Mouse (Mus musculus): Measurements from ENCODE around the gene Hnrnpa3.
"Not testable (repeated sequence)": the region's sequence is repeated elsewhere in the genome, so short reads cannot be mapped to it uniquely, and the experiment has no call there.

The Hnrnpa3 gene

DNA sequence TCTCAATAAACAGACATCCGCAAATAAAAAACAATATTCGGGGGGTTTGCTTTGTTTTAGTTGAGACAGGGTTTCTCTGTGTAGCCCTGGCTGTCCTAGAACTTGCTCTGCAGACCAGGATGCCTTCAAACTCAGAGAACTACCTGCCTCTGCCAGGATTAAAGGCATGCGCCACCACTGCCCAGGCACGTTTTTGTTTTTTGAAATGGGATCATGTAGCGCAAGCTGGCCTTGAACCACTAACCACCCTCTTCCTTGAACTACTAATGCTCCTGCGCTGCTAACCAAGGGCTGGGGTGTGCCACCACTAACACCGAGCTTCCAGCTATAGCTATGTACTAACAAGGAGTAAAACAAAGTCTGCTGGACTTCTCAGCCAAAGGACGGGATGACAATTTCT, 20.9 kb downstream of the Hnrnpa3 start:
- DNase-seq (ENCODE audit: low read depth, low spot score) = no peak

- no peak for DNase-seq (ENCODE audit: low read depth, low spot score)
These were observed 22.4 kb downstream of the Hnrnpa3 start for GRCm38 (mm10) chr2:75681439-75681838.

GRCm38 (mm10) chr2:75682978-75683709, 24.1 kb downstream of the Hnrnpa3 start:
- no peak for DNase-seq (ENCODE audit: low read depth, low spot score)

DNA sequence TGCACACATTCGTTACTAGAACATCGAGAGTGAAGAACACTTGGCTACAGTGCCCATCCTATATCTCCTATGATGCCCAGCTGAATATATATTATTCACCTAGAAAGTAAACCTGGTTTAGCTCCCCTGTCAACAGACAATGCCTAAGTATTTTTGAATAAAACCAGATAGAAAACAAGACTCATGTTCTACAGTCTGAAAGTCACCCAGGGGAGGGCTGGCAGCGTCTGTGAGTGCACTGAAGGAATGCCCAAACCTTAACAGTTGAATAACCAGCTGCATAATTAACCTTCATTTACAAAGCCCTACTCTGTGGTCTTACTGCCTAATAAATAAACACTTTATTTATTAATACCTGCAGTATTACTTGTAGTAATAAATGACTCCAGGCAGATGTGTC, 25.5 kb downstream of the Hnrnpa3 start:
- no peak for DNase-seq (ENCODE audit: low read depth, low spot score)

- DNase-seq (ENCODE audit: low read depth, low spot score) = no peak
These were observed 26.4 kb downstream of the Hnrnpa3 start for GRCm38 (mm10) chr2:75685458-75685861.

GRCm38 (mm10) chr2:75687040-75687749, 28.1 kb downstream of the Hnrnpa3 start:
- no peak for DNase-seq (ENCODE audit: low read depth, low spot score)

GRCm38 (mm10) chr2:75688901-75689300, 29.8 kb downstream of the Hnrnpa3 start:
- no peak for DNase-seq (ENCODE audit: low read depth, low spot score)

DNA sequence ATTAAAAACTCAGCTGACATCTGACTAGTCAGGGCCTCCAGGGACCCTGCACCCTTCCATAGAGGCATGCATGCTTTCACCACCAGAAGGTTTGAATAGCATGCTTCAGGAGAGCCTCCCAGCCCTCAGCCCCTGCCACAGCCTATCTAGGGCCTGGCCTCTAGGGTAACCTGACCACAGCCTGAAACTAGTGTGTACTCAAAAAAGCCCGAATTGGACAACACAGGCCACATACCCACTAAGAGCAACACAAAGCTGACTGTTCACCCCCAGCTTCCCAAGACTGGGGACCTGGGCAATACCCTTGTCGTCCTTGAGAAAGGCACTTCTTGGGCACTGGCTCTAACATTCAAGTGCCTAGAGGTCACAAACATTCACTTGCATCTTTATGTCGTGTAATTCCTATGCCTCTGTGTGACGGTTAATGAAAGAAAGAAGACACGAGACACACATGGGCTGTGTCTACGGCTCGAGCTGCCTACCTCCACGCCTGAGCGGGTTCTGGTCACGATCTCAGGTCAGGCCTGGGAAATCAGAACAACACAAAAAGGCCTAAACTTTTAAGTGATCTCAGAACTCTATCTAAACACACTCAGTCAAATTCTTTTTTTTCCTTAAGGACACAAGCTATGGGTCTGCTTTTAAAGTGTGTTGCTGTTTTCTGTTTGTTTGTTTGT, 30.6 kb downstream of the Hnrnpa3 start:
- DNase-seq (ENCODE audit: low read depth, low spot score) = no peak

GRCm38 (mm10) chr2:75690656-75691055, 31.6 kb downstream of the Hnrnpa3 start:
- DNase-seq (ENCODE audit: low read depth, low spot score) = no peak

- DNase-seq (ENCODE audit: low read depth, low spot score) = no peak
These were observed 32.3 kb downstream of the Hnrnpa3 start for GRCm38 (mm10) chr2:75691316-75691715.

DNA sequence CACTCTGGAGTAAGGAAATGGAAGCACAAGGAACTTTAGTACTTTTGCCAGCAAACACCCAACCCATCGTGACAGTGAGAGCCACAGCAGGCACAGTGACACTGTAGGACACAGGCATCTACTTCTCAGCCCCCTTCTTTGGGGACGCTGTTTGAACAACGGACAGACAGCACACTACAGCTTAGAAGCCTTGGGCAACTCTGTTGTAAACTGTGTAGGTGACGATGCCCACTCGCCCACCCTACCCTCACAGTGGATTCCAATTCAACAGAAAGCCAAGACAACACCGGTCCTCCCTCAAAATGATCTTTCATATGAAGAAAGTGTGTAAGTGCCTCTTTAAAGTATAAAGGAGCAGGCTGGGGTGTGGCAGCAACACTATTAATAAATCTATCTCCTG, 33.3 kb downstream of the Hnrnpa3 start:
- DNase-seq (ENCODE audit: low read depth, low spot score) = no peak

DNA sequence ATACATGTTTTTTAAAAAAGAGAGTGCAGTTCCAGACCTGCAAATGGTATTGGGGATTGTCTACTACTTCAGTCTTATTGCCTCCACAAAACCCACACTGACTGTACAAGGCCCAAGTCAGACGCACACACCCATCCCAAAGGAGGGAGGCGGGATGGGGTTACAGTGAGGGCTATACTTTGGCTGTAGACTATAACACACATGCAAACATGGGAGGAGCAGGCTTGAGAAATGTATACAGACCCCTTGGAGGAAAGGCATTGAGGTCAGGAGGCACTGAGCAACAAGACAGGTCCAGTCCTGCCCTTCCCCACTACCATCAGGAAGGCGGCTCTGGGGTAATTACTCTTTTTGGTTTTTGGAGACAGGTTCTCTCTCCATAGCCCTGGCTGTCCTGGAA, 35.9 kb downstream of the Hnrnpa3 start:
- DNase-seq (ENCODE audit: low read depth, low spot score) = not testable (repeated sequence)

- no peak for DNase-seq (ENCODE audit: low read depth, low spot score)
These were observed 36.8 kb downstream of the Hnrnpa3 start for GRCm38 (mm10) chr2:75695676-75696350.

- no peak for DNase-seq (ENCODE audit: low read depth, low spot score)
These were observed 37.3 kb downstream of the Hnrnpa3 start for GRCm38 (mm10) chr2:75696371-75696770.

DNA sequence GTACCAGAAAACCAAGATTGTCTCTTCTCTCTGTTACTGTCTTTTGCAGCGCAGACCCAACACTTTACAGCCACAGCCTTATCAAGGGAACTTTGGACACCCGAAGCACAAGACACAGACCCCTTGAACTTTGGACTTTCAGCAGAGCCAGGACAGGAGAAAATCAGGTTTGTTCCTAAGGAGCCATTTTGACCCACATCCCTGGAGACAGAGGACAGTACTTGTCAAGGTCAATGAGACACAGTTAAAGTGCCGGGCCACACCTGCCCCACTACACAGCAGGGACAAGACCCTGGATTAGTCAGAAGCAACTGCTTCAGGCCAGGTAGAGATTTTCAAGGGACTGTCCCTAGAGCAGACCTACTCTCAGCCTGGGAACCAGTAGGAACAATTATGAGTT, 38.2 kb downstream of the Hnrnpa3 start:
- no peak for DNase-seq (ENCODE audit: low read depth, low spot score)

GRCm38 (mm10) chr2:75698007-75698406, 38.9 kb downstream of the Hnrnpa3 start:
- DNase-seq (ENCODE audit: low read depth, low spot score) = no peak

- no peak for DNase-seq (ENCODE audit: low read depth, low spot score)
These were observed 39.8 kb downstream of the Hnrnpa3 start for GRCm38 (mm10) chr2:75698874-75699273.

- DNase-seq (ENCODE audit: low read depth, low spot score) = no peak
These were observed 41.5 kb downstream of the Hnrnpa3 start for GRCm38 (mm10) chr2:75700543-75700942.

DNA sequence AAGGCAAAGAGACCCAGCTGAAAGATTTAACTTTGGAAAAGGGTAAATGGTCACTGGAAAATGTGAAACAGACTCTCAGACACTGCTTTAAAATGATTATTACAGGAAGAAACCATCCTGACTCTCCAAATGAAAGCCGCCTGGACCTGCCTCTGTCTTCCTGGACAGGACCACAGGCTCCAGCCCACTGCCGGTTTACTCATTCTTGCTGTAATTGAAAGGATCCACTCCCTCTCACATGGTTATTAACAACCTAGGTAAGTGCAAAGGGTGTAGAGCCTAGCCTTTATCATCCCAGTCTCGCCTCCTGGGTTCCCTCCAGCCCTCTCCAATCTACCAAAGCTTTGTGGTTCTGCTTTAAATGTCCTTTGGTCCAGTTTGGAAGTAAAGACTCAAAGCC, 42.1 kb downstream of the Hnrnpa3 start:
- DNase-seq (ENCODE audit: low read depth, low spot score) = no peak

DNA sequence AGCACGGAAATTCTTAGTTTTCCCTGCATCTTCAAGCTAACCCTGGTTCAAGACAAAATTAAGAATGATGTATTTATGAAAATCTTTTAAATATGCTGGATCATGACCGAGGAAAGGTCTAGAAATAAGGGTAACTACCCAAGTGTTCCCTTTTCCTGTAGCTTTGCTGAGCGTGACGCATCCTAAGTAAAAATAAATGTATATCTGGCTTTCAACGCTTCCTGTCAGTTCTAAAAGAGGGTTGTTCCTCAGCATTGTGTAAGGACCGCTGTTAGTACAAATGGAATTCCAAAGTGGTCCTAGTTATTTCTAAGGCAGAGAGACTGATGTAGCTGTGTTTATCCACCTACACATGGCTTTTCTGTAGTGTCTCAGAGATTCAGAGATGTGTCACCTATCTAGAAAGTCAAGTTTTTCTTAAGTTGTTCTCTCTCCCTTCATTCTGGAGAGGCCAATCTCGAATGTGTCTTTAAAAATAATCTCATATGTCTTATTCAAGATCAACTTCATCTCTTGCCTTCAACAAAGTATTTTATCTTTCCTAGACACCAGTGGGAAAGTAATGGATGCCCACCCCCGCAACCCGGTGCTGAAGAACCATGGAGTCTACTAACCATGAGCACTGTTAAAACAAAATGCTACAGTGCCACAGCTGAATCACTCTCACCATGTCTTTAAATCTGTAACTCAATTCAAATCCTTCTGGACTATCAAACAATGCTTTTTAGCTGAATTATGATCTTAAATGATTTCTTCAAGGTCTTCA, 42.9 kb downstream of the Hnrnpa3 start:
- no peak for DNase-seq (ENCODE audit: low read depth, low spot score)

- no peak for DNase-seq (ENCODE audit: low read depth, low spot score)
These were observed 43.5 kb downstream of the Hnrnpa3 start for GRCm38 (mm10) chr2:75702588-75702976.

Measured in embryo, embryonic 11.5 days (tissue).